Mouse (Mus musculus): ENCODE data around the gene Sik1. TPM values are rescaled to one million over a fixed set of nuclear protein-coding genes. Genes with fewer than 3 reads are reported as not detected.

The Sik1 gene
- polyA plus RNA-seq, 1 experiment from 2014 or later: 11.2 TPM

GRCm38 (mm10) chr17:31871968-31872825 is 16.6 kb upstream of the Sik1 start:
- ATAC-seq (replicated peaks; ENCODE audit: low FRiP score) (no peak), DNase-seq (ENCODE audit: low spot score) (no peak)
- H3K4me2 ChIP-seq: no peak overlapping the region
- H3K27ac ChIP-seq (ENCODE audit: low read depth, low read length): no peak overlapping the region
- no peak overlapping the region for H3K9ac ChIP-seq (ENCODE audit: low read depth, low read length)
- peaks cover 11% of the 10 kb centered on the region for H3K4me1 ChIP-seq (replicated peaks; ENCODE audit: control insufficient read depth, insufficient read depth, low read length)
- WGBS: 68% methylated on average over 14 of the region's 14 CpGs
- H3K4me3 ChIP-seq (ENCODE audit: low read depth, low read length): no peak overlapping the region
- H3K36me3 ChIP-seq (ENCODE audit: control insufficient read depth, insufficient read depth, low read length): no peaks in the 10 kb centered on the region
- H3K9me3 ChIP-seq (ENCODE audit: control insufficient read depth, low read length): no peaks in the 10 kb centered on the region
- no peaks in the 10 kb centered on the region for H3K27me3 ChIP-seq (replicated peaks; ENCODE audit: control insufficient read depth, insufficient read depth, low read length)

DNA sequence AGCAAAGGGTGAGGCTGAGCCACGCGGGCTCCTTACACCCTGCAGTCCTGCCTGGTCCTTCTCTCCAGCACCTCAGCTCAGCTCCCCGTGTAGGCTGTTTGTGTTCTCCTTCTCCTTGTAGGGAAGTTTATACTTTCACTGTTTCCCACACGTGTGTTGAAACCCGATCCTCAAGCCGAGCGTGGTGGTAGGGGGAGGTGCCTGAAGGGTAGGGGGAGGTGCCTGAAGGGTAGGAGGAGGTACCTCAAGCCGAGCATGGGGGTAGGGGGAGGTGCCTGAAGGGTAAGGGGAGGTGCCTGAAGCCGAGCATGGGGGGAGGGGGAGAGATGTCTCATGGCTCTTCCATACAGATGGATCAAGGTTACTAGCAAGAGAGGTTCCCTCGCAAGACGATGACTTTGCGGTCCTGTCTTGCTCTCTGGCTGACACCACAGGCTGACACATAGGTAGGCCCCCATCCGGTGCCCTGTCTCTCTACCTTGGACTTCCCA is 15.4 kb upstream of the Sik1 start:
- DNase-seq (ENCODE audit: low spot score) (no peak), ATAC-seq (replicated peaks; ENCODE audit: low FRiP score) (no peak; the same call in 1 of the 2 replicates)
- H3K4me1 ChIP-seq (replicated peaks; ENCODE audit: control insufficient read depth, insufficient read depth, low read length): peaks cover 11% of the 10 kb centered on the region
- no peaks in the 10 kb centered on the region for H3K36me3 ChIP-seq (ENCODE audit: control insufficient read depth, insufficient read depth, low read length)
- WGBS: 12% methylated on average over 13 of the region's 13 CpGs
- peak overlapping the region; percentile 45 for H3K4me2 ChIP-seq
- H3K27ac ChIP-seq (ENCODE audit: low read depth, low read length): no peak overlapping the region; the same call in 1 of the 2 replicates
- no peaks in the 10 kb centered on the region for H3K27me3 ChIP-seq (replicated peaks; ENCODE audit: control insufficient read depth, insufficient read depth, low read length)
- H3K4me3 ChIP-seq (ENCODE audit: low read depth, low read length): no peak overlapping the region
- H3K9ac ChIP-seq (ENCODE audit: low read depth, low read length): no peak overlapping the region
- H3K9me3 ChIP-seq (ENCODE audit: control insufficient read depth, low read length): no peaks in the 10 kb centered on the region

GRCm38 (mm10) chr17:31870446-31870845 is 14.8 kb upstream of the Sik1 start:
- DNase-seq (ENCODE audit: low spot score) (no peak), ATAC-seq (replicated peaks; ENCODE audit: low FRiP score) (no peak)
- no peaks in the 10 kb centered on the region for H3K27me3 ChIP-seq (replicated peaks; ENCODE audit: control insufficient read depth, insufficient read depth, low read length)
- H3K9me3 ChIP-seq (ENCODE audit: control insufficient read depth, low read length): no peaks in the 10 kb centered on the region
- H3K4me3 ChIP-seq (ENCODE audit: low read depth, low read length): no peak overlapping the region
- no peak overlapping the region for H3K27ac ChIP-seq (ENCODE audit: low read depth, low read length)
- no peak overlapping the region for H3K9ac ChIP-seq (ENCODE audit: low read depth, low read length)
- no peaks in the 10 kb centered on the region for H3K36me3 ChIP-seq (ENCODE audit: control insufficient read depth, insufficient read depth, low read length)
- peak overlapping the region; percentile 45 for H3K4me2 ChIP-seq
- peaks cover 11% of the 10 kb centered on the region for H3K4me1 ChIP-seq (replicated peaks; ENCODE audit: control insufficient read depth, insufficient read depth, low read length)
- 70% methylated on average over 9 of the region's 9 CpGs for WGBS

GRCm38 (mm10) chr17:31868076-31868475 is 12.5 kb upstream of the Sik1 start:
- peaks cover 11% of the 10 kb centered on the region for H3K4me1 ChIP-seq (replicated peaks; ENCODE audit: control insufficient read depth, insufficient read depth, low read length)
- ATAC-seq (replicated peaks; ENCODE audit: low FRiP score) (no peak), DNase-seq (ENCODE audit: low spot score) (no peak)
- H3K36me3 ChIP-seq (ENCODE audit: control insufficient read depth, insufficient read depth, low read length): no peaks in the 10 kb centered on the region
- WGBS: 84% methylated on average over 4 of the region's 4 CpGs
- H3K9ac ChIP-seq (ENCODE audit: low read depth, low read length): no peak overlapping the region
- no peak overlapping the region for H3K4me3 ChIP-seq (ENCODE audit: low read depth, low read length)
- H3K27me3 ChIP-seq (replicated peaks; ENCODE audit: control insufficient read depth, insufficient read depth, low read length): no peaks in the 10 kb centered on the region
- no peak overlapping the region for H3K4me2 ChIP-seq
- no peaks in the 10 kb centered on the region for H3K9me3 ChIP-seq (ENCODE audit: control insufficient read depth, low read length)
- no peak overlapping the region for H3K27ac ChIP-seq (ENCODE audit: low read depth, low read length)

- Histone ChIP-seq H3K4me3 (ENCODE audit: low read depth, low read length) (no peak overlapping the region), H3K36me3 (ENCODE audit: control insufficient read depth, insufficient read depth, low read length) (no peaks in the 10 kb centered on the region), H3K4me1 (replicated peaks; ENCODE audit: control insufficient read depth, insufficient read depth, low read length) (peaks cover 9% of the 10 kb centered on the region), H3K9me3 (ENCODE audit: control insufficient read depth, low read length) (no peaks in the 10 kb centered on the region), H3K9ac (ENCODE audit: low read depth, low read length) (no peak overlapping the region), H3K27me3 (replicated peaks; ENCODE audit: control insufficient read depth, insufficient read depth, low read length) (no peaks in the 10 kb centered on the region), H3K27ac (ENCODE audit: low read depth, low read length) (no peak overlapping the region), H3K4me2 (no peak overlapping the region)
- 89% methylated on average over 7 of the region's 7 CpGs for WGBS
- DNase-seq (ENCODE audit: low spot score) (no peak), ATAC-seq (replicated peaks; ENCODE audit: low FRiP score) (no peak)
Measured at GRCm38 (mm10) chr17:31867061-31867460, 11.5 kb upstream of the Sik1 start.

DNA sequence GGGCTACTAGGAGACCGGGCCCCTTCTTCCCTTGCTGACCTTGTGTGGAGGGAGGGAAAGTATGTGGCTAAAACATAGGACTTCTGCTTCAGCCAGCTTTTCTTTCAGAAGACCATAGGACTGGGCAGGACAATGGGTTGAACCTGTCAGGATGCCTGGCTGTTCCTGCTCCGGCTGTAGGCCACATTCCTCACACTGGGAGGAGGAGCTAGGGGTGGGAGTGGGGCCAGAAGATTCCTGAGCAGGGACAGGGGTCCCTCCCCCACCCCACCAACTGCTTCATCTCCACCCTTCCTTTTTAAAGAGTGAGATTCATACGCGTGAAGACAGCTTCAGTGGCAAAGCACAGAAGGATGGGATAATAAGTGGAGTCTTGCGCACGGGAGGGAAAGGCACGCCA is 10.0 kb upstream of the Sik1 start:
- no peak overlapping the region for H3K4me2 ChIP-seq
- DNase-seq (ENCODE audit: low spot score) (no peak), ATAC-seq (replicated peaks; ENCODE audit: low FRiP score) (no peak)
- peaks cover 4% of the 10 kb centered on the region for H3K4me1 ChIP-seq (replicated peaks; ENCODE audit: control insufficient read depth, insufficient read depth, low read length)
- H3K27me3 ChIP-seq (replicated peaks; ENCODE audit: control insufficient read depth, insufficient read depth, low read length): no peaks in the 10 kb centered on the region
- no peak overlapping the region for H3K4me3 ChIP-seq (ENCODE audit: low read depth, low read length)
- no peak overlapping the region for H3K27ac ChIP-seq (ENCODE audit: low read depth, low read length)
- no peaks in the 10 kb centered on the region for H3K36me3 ChIP-seq (ENCODE audit: control insufficient read depth, insufficient read depth, low read length)
- WGBS: 74% methylated on average over 7 of the region's 7 CpGs
- H3K9me3 ChIP-seq (ENCODE audit: control insufficient read depth, low read length): no peaks in the 10 kb centered on the region
- H3K9ac ChIP-seq (ENCODE audit: low read depth, low read length): no peak overlapping the region

DNA sequence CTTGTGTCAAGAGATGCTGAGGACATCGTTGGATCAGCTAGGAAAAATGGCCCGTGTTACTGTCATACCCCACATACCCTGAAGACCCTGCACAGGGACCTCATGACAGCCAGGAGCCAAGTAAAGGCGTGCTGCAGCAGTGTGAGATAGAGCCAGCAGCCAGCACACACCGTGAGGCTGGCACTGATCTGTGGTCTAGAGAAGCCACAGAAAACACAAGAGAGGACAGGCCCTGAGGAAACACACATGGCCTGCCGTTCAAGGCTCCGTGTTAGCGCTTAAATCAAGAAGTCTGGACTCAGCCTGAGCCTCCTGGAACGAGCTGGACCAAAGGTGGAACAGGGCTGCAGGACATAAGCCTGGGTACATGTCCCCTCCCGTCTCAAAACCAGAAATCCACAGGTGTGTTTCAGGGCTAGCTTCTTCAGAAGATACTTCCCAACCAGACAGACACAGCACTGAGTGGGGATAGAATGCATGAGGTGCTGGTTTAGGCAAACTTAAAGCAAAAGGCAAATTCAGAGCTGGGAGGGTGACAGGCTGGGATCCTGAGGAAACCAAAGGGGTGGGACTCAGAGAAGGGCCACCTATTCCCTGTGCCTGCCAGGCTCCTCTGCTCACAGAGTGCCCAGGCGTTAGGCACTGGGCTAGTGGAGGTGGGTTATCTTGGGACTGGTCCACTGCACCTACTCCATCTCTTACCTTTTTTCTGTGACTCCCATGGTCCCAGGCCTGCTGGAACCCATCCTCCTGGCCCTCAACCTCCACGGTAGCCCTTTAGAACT is 9.3 kb upstream of the Sik1 start:
- WGBS: 65% methylated on average over 11 of the region's 11 CpGs
- no peak overlapping the region for H3K27ac ChIP-seq (ENCODE audit: low read depth, low read length)
- no peak overlapping the region for H3K9ac ChIP-seq (ENCODE audit: low read depth, low read length)

DNA sequence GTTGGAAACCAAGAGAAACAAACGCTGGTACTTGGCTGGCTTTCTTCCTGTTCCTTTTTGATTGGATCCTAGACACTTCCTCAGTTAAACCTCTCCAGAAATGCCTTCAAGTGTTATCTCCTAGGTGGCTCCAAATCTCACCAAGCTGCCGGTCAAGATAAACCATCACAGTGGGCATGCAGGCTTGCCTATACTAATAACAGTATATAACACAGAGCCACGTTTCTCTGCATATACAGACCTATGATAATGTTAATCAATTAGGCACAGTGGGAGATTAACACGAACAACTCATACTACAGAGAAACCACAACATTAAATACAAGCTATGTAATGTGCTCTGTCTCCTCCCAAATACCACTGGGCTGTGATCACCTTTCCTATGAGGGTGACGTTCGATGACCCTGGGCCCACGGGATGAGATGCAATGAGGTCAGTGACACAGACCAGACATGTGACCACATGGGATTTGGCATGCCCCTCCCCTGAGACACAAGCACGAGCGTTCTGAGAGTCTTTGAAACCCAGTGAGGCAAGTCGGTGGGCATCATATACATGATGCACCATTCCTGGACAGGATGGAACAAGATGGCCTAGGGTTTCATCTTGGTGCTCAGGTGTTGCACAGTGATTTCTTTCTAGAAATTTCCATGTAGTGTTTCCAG is 7.7 kb upstream of the Sik1 start:
- Histone ChIP-seq H3K27me3 (replicated peaks; ENCODE audit: control insufficient read depth, insufficient read depth, low read length) (no peaks in the 10 kb centered on the region), H3K4me2 (no peak overlapping the region), H3K36me3 (ENCODE audit: control insufficient read depth, insufficient read depth, low read length) (no peaks in the 10 kb centered on the region), H3K4me3 (ENCODE audit: low read depth, low read length) (no peak overlapping the region), H3K27ac (ENCODE audit: low read depth, low read length) (no peak overlapping the region), H3K9ac (ENCODE audit: low read depth, low read length) (no peak overlapping the region), H3K4me1 (replicated peaks; ENCODE audit: control insufficient read depth, insufficient read depth, low read length) (peaks cover 2% of the 10 kb centered on the region; the same call in 1 of the 2 replicates), H3K9me3 (ENCODE audit: control insufficient read depth, low read length) (no peaks in the 10 kb centered on the region)
- WGBS: 66% methylated on average over 10 of the region's 10 CpGs
- DNase-seq (ENCODE audit: low spot score): no peak
- no peak for ATAC-seq (replicated peaks; ENCODE audit: low FRiP score)

More for the DNA sequence above, 9.3 kb upstream of the Sik1 start:
- H3K27me3 ChIP-seq (replicated peaks; ENCODE audit: control insufficient read depth, insufficient read depth, low read length): no peaks in the 10 kb centered on the region
- H3K4me3 ChIP-seq (ENCODE audit: low read depth, low read length): no peak overlapping the region
- DNase-seq (ENCODE audit: low spot score): no peak
- H3K4me2 ChIP-seq: no peak overlapping the region
- H3K9me3 ChIP-seq (ENCODE audit: control insufficient read depth, low read length): no peaks in the 10 kb centered on the region
- H3K4me1 ChIP-seq (replicated peaks; ENCODE audit: control insufficient read depth, insufficient read depth, low read length): peaks cover 2% of the 10 kb centered on the region; the same call in 1 of the 2 replicates
- ATAC-seq (replicated peaks; ENCODE audit: low FRiP score): no peak
- H3K36me3 ChIP-seq (ENCODE audit: control insufficient read depth, insufficient read depth, low read length): no peaks in the 10 kb centered on the region
